Mouse (Mus musculus) megakaryocyte-erythroid progenitor cell, adult 5-6 weeks (primary cell): ENCODE results near the gene Rasal1. TPM values are rescaled to one million over a fixed set of nuclear protein-coding genes. Genes with fewer than 3 reads are reported as not detected.
A peak's percentile ranks its signal among the peaks of the same experiment; 100 is the strongest.

ENCODE experiments used
- ATAC-seq: replicated peaks from 2 replicates; pipeline ENCODE4 v1.8.0; 2016; ENCODE audit warnings: mild to moderate bottlenecking, inconsistent platforms; ENCODE audit not compliant: severe bottlenecking, poor library complexity, low FRiP score, low TSS enrichment
- total RNA-seq, 2 experiments: library from RNA; stranded (forward) in 1 of 2; stranded (reverse) in 1 of 2; fragments of 200-1000, 215-1000 nt in 1 of 2; fragments of >200 nt in 1 of 2; fragmentation: Nextera tagmentation in 1 of 2; gene quantifications; 2 replicates each; pipeline ENCODE4 v1.2.3; 2014 to 2017

Gene Rasal1
- total RNA-seq, 2 experiments from 2014 or later = not detected

- no peak for ATAC-seq
Observed at GRCm38 (mm10) chr5:120711416-120711815, 62.8 kb downstream of the Rasal1 start.

GRCm38 (mm10) chr5:120711827-120712226 lies 63.2 kb downstream of the Rasal1 start, which contains the start of gene Dtx1:
Gene Dtx1 (minus strand): TSS chr5:120711927.
- no peak for ATAC-seq

GRCm38 (mm10) chr5:120712721-120713120 lies 64.1 kb downstream of the Rasal1 start:
- ATAC-seq = no peak

GRCm38 (mm10) chr5:120714314-120714713 lies 65.7 kb downstream of the Rasal1 start:
- 0 out of 2 replicates have a peak, but pooled peaks have one; percentile 41 for ATAC-seq

GRCm38 (mm10) chr5:120717136-120717535 lies 68.5 kb downstream of the Rasal1 start:
- ATAC-seq = no peak

- ATAC-seq = no peak
Observed at GRCm38 (mm10) chr5:120718600-120719378, 70.2 kb downstream of the Rasal1 start.

- ATAC-seq = no peak
Observed at GRCm38 (mm10) chr5:120721005-120721404, 72.4 kb downstream of the Rasal1 start.

- ATAC-seq = no peak
Observed at GRCm38 (mm10) chr5:120725811-120726455, 77.3 kb downstream of the Rasal1 start.

Other genes with a start within 250 kb of the Rasal1 start
- gene Lhx5, start 217.1 kb upstream of the Rasal1 start, total RNA-seq (2014; fragmentation: Nextera tagmentation) = not detected in 2 replicates
- gene Lhx5, start 217.1 kb upstream of the Rasal1 start, total RNA-seq (2017) = not detected in 2 replicates
- gene Sdsl, start 176.0 kb upstream of the Rasal1 start, total RNA-seq (2014; fragmentation: Nextera tagmentation) = 59.5 and 72.1 TPM in 2 replicates
- 58.5 and 67.3 TPM in 2 replicates for gene Sdsl, start 176.0 kb upstream of the Rasal1 start, total RNA-seq (2017)
- gene Sds, start 172.3 kb upstream of the Rasal1 start, total RNA-seq (2014; fragmentation: Nextera tagmentation) = not detected in 2 replicates
- not detected in 2 replicates for gene Sds, start 172.3 kb upstream of the Rasal1 start, total RNA-seq (2017)
- gene Plbd2, start 145.2 kb upstream of the Rasal1 start, total RNA-seq (2014; fragmentation: Nextera tagmentation) = 13.6 and 20.8 TPM in 2 replicates
- gene Plbd2, start 145.2 kb upstream of the Rasal1 start, total RNA-seq (2017) = 6.3 and 8.7 TPM in 2 replicates
- gene Slc8b1, start 137.6 kb upstream of the Rasal1 start, total RNA-seq (2014; fragmentation: Nextera tagmentation) = 0.35 and 1.6 TPM in 2 replicates
- 0.09 and 1.7 TPM in 2 replicates for gene Slc8b1, start 137.6 kb upstream of the Rasal1 start, total RNA-seq (2017)
- gene Tpcn1, start 60.1 kb upstream of the Rasal1 start, total RNA-seq (2014; fragmentation: Nextera tagmentation) = 71.7 and 84.7 TPM in 2 replicates
- gene Tpcn1, start 60.1 kb upstream of the Rasal1 start, total RNA-seq (2017) = 16.0 and 19.1 TPM in 2 replicates
- 6.4 and 9.0 TPM in 2 replicates for gene Iqcd, start 59.8 kb upstream of the Rasal1 start, total RNA-seq (2014; fragmentation: Nextera tagmentation)
- 6.3 and 7.9 TPM in 2 replicates for gene Iqcd, start 59.8 kb upstream of the Rasal1 start, total RNA-seq (2017)
- 9.9 and 11.8 TPM in 2 replicates for gene Rita1, start 36.2 kb upstream of the Rasal1 start, total RNA-seq (2014; fragmentation: Nextera tagmentation)
- 5.5 and 6.9 TPM in 2 replicates for gene Rita1, start 36.2 kb upstream of the Rasal1 start, total RNA-seq (2017)
- gene Ddx54, start 36.1 kb upstream of the Rasal1 start, total RNA-seq (2014; fragmentation: Nextera tagmentation) = 28.3 and 41.7 TPM in 2 replicates
- gene Ddx54, start 36.1 kb upstream of the Rasal1 start, total RNA-seq (2017) = 40.4 and 40.6 TPM in 2 replicates
- gene Cfap73, start 14.6 kb upstream of the Rasal1 start, total RNA-seq (2014; fragmentation: Nextera tagmentation) = not detected in 2 replicates
- gene Cfap73, start 14.6 kb upstream of the Rasal1 start, total RNA-seq (2017) = not detected in 2 replicates
- gene Dtx1, start 63.1 kb downstream of the Rasal1 start, total RNA-seq (2014; fragmentation: Nextera tagmentation) = 8.7 TPM in 1 of 2 replicates, not detected in the other
- gene Dtx1, start 63.1 kb downstream of the Rasal1 start, total RNA-seq (2017) = 0.56 TPM in 1 of 2 replicates, not detected in the other
- gene Oas2, start 101.0 kb downstream of the Rasal1 start, total RNA-seq (2014; fragmentation: Nextera tagmentation) = 1.7 and 2.0 TPM in 2 replicates
- gene Oas2, start 101.0 kb downstream of the Rasal1 start, total RNA-seq (2017) = 0.72 and 1.3 TPM in 2 replicates
- 2.3 and 4.2 TPM in 2 replicates for gene Oas3, start 128.8 kb downstream of the Rasal1 start, total RNA-seq (2014; fragmentation: Nextera tagmentation)
- 1.8 and 2.0 TPM in 2 replicates for gene Oas3, start 128.8 kb downstream of the Rasal1 start, total RNA-seq (2017)
- gene Oas1e, start 146.7 kb downstream of the Rasal1 start, total RNA-seq (2014; fragmentation: Nextera tagmentation) = not detected in 2 replicates
- not detected in 2 replicates for gene Oas1e, start 146.7 kb downstream of the Rasal1 start, total RNA-seq (2017)
- gene Oas1c, start 163.7 kb downstream of the Rasal1 start, total RNA-seq (2014; fragmentation: Nextera tagmentation) = 5.3 and 8.3 TPM in 2 replicates
- gene Oas1c, start 163.7 kb downstream of the Rasal1 start, total RNA-seq (2017) = 3.1 and 26.4 TPM in 2 replicates
- not detected in 2 replicates for gene Oas1f, start 198.6 kb downstream of the Rasal1 start, total RNA-seq (2014; fragmentation: Nextera tagmentation)
- not detected in 2 replicates for gene Oas1f, start 198.6 kb downstream of the Rasal1 start, total RNA-seq (2017)
- gene Oas1h, start 212.6 kb downstream of the Rasal1 start, total RNA-seq (2014; fragmentation: Nextera tagmentation) = not detected in 2 replicates
- gene Oas1h, start 212.6 kb downstream of the Rasal1 start, total RNA-seq (2017) = not detected in 2 replicates
- gene Oas1g, start 238.8 kb downstream of the Rasal1 start, total RNA-seq (2014; fragmentation: Nextera tagmentation) = 2.5 TPM in 1 of 2 replicates, not detected in the other
- gene Oas1g, start 238.8 kb downstream of the Rasal1 start, total RNA-seq (2017) = not detected in 2 replicates